Mouse (Mus musculus): ENCODE measurements around the gene Angptl2. TPM values are rescaled to one million over a fixed set of nuclear protein-coding genes. Genes with fewer than 3 reads are reported as not detected.
"Not testable (repeated sequence)": the region's sequence is repeated elsewhere in the genome, so short reads cannot be mapped to it uniquely, and the experiment has no call there.

The Angptl2 gene
- polyA plus RNA-seq, 1 experiment from 2014 or later: 59.5 TPM

DNA sequence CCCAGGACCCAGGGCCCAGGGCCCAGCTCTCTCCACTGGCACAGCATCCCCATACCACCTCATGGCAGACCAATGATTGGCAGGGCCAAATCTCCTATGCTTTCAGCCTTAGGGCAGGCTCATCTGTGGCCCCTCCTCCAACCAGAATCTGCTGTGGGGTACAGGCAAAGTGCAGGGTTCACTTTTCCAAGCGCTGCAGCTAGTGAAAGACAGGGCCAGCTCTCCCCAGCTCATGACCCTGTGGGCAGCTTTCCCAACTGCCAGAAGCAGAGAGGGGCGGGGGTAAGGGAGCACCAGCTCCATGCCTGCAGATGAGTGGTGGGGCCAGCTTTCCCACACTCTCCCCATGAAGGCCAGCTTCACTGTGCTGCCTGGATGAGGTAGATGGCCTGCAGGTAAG lies 5.0 kb upstream of the Angptl2 start:
- Histone ChIP-seq H3K9ac (ENCODE audit: low read length) (no peak overlapping the region), H3K9me3 (replicated peaks; ENCODE audit: control insufficient read depth, low read length) (no peaks in the 10 kb centered on the region), H3K27ac (ENCODE audit: low read length) (no peak overlapping the region), H3K27me3 (ENCODE audit: control insufficient read depth, insufficient read depth, low read length) (no peaks in the 10 kb centered on the region), H3K4me1 (ENCODE audit: control insufficient read depth, insufficient read depth, low read length) (peaks cover 23% of the 10 kb centered on the region), H3K4me3 (replicated peaks; ENCODE audit: low read length) (no peak overlapping the region), H3K4me2 (ENCODE audit: low read depth, low read length) (no peak overlapping the region), H3K36me3 (ENCODE audit: control insufficient read depth, insufficient read depth, low read length) (no peaks in the 10 kb centered on the region)
- 65% methylated on average over 2 of the region's 2 CpGs for WGBS
- no peak for ATAC-seq (ENCODE audit: insufficient read depth, low FRiP score)

DNA sequence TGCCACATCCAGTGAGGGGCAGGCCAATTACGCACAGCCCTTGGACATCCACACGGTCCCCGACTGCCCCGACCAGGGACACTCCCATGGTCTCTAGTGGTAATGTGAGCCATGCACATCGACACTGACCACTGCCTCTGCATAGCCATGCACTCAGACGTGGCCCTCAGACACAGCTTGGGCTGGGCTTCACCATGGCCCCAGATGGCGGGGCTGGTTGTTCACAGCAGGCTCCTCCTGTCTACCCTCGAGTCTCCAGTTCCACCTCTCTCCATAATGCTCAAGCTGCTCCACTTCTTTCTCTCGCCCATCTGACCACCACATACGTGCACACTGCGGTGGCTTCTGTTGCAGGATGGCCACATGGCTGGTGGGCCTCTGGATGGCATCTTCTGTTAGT lies 4.6 kb upstream of the Angptl2 start:
- not testable (repeated sequence) for H3K4me3 ChIP-seq (replicated peaks; ENCODE audit: low read length); H3K9me3 ChIP-seq (replicated peaks; ENCODE audit: control insufficient read depth, low read length); H3K36me3 ChIP-seq (ENCODE audit: control insufficient read depth, insufficient read depth, low read length); H3K4me2 ChIP-seq (ENCODE audit: low read depth, low read length); ATAC-seq (ENCODE audit: insufficient read depth, low FRiP score); H3K27me3 ChIP-seq (ENCODE audit: control insufficient read depth, insufficient read depth, low read length); H3K9ac ChIP-seq (ENCODE audit: low read length); H3K27ac ChIP-seq (ENCODE audit: low read length)
- H3K4me1 ChIP-seq (ENCODE audit: control insufficient read depth, insufficient read depth, low read length): peaks cover 23% of the 10 kb centered on the region
- 85% methylated on average over 11 of the region's 11 CpGs for WGBS

DNA sequence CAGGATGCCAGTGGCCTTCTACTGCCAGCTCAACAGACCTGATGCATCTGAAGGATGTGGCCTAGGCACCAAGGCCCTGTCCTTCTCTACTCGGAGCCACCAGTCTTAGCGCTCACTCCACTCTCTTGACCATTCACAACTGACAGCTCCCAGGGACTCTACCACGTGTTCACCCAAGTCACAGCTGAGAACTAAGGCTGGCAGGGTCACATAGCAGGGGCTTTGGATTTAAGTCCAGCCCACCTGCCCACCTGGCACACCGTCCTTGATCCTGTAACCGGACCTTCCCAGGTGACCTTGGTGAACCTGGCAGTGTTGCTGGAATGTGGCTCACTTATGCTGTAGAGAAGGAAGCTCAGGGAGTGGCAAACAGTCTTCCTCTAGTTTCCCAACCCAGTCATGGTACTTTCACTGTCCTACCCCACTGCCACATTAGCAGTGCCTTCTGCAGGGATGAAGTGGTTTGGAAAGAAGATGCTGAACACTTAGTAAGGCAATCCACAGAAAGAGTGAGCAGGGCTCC lies 631 bp upstream of the Angptl2 start:
- H3K4me1 ChIP-seq (ENCODE audit: control insufficient read depth, insufficient read depth, low read length): peaks cover 37% of the 10 kb centered on the region
- ATAC-seq (ENCODE audit: insufficient read depth, low FRiP score): no peak
- WGBS: 47% methylated on average over 5 of the region's 5 CpGs

DNA sequence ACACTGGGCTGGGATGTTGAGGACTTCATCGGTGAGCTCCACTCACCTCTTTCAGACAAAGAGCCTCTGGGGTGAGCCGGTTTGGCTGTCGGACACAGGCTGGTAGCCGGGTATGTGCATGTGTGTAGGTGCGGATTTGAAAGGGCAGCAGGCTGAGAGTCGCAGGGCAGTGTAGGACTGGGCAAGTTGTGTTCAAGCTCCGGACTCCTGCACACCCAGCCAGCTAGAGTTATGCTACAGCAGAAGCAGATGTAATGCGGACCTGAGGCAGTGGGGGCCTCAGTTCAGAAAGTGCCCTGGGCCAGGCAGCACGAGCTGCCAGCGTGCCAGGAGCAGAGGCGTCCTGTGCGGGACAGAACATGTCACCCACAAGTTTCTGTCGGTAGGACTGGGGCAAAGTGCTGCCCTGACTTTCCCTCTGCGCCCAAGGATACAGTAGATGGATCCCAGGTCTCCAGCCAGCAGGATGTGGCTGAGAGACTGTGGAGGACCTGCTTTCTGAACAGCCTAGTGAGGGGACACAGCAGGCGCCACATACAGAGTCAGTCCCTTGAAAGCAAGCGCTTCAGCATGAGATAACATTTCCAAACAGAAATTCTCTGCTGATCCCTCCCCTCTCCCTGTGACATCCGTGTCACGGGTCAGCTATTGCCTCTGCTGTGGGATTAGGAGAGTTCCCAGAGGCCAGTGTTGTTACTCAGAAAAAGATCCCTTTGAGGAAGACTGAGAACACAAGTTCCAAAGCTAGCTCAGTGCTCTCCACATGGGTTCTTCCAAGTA lies 966 bp downstream of the Angptl2 start:
- Histone ChIP-seq H3K4me1 (ENCODE audit: control insufficient read depth, insufficient read depth, low read length) (peaks cover 38% of the 10 kb centered on the region), H3K27ac (ENCODE audit: low read length) (peak overlapping the region; percentile 91), H3K4me2 (ENCODE audit: low read depth, low read length) (peak overlapping the region; percentile 71), H3K9me3 (replicated peaks; ENCODE audit: control insufficient read depth, low read length) (no peaks in the 10 kb centered on the region), H3K4me3 (replicated peaks; ENCODE audit: low read length) (peak overlapping the region; percentile 61), H3K9ac (ENCODE audit: low read length) (peak overlapping the region; percentile 78), H3K27me3 (ENCODE audit: control insufficient read depth, insufficient read depth, low read length) (no peaks in the 10 kb centered on the region), H3K36me3 (ENCODE audit: control insufficient read depth, insufficient read depth, low read length) (no peaks in the 10 kb centered on the region)
- 14% methylated on average over 18 of the region's 18 CpGs for WGBS
- ATAC-seq (ENCODE audit: insufficient read depth, low FRiP score): no peak

More for the DNA sequence above, 631 bp upstream of the Angptl2 start:
- Histone ChIP-seq H3K27ac (ENCODE audit: low read length) (peak overlapping the region; percentile 91), H3K27me3 (ENCODE audit: control insufficient read depth, insufficient read depth, low read length) (no peaks in the 10 kb centered on the region), H3K4me3 (replicated peaks; ENCODE audit: low read length) (peak overlapping the region; percentile 61), H3K36me3 (ENCODE audit: control insufficient read depth, insufficient read depth, low read length) (no peaks in the 10 kb centered on the region), H3K9me3 (replicated peaks; ENCODE audit: control insufficient read depth, low read length) (no peaks in the 10 kb centered on the region), H3K4me2 (ENCODE audit: low read depth, low read length) (peak overlapping the region; percentile 71), H3K9ac (ENCODE audit: low read length) (peak overlapping the region; percentile 78)

DNA sequence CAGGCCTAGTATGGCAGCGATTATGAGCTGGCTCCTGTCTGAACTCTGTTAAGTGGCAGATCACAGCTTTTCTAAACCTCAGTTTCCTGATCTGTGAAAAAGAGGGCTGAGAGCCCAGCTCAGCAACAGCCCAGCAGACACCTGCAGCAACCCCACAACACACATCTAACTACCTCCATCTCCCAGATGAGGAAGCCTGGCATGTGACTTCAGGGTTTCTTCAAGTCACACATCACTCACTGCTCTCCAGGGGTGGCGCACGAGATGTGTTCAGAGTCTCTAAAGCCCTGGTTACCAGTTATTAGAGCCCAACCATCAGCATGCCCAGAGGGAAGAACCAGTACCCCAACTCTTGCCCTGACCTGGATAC lies 1.5 kb downstream of the Angptl2 start:
- Histone ChIP-seq H3K4me1 (ENCODE audit: control insufficient read depth, insufficient read depth, low read length) (peaks cover 38% of the 10 kb centered on the region), H3K27ac (ENCODE audit: low read length) (no peak overlapping the region; the same call in 1 of the 2 replicates)
- WGBS: 55% methylated on average over 3 of the region's 3 CpGs

DNA sequence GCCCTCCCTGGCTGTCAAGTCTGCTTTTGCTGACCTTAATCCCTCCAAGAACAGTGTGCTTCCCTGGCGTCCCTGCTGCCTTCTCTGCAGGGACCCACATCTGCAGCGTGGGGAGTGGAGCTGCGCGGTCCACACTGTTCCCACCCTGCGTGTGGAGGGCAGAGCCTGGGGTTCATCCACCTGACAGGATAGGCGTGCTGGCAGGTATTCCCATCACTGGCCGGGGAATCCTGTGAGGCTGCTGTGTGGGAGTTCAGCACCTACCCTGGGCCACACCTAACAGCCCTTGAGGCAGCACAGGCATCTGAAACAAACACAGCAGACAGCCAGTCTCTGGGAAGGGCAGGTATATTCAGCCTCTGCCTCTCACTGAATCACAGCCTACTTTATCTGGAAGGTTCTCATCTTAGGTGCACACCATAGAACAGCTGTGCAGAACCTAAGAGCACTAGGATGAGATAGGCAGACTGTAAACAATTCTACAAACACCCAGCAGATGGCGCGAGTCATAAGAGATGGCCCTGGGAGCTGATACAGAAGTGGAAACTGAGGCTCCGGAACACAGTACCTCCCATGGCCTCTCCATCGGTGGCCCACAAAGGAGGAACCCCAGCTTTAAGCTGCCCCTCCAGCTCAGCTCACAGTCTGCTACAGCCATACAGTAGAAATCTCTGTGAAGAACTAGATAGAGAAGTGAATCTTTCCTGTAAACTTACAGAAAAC lies 3.2 kb downstream of the Angptl2 start:
- ATAC-seq (ENCODE audit: insufficient read depth, low FRiP score): no peak
- no peaks in the 10 kb centered on the region for H3K9me3 ChIP-seq (replicated peaks; ENCODE audit: control insufficient read depth, low read length)
- peak overlapping the region; percentile 11; the same call in 1 of the 2 replicates for H3K4me2 ChIP-seq (ENCODE audit: low read depth, low read length)
- no peaks in the 10 kb centered on the region for H3K27me3 ChIP-seq (ENCODE audit: control insufficient read depth, insufficient read depth, low read length)
- 65% methylated on average over 11 of the region's 11 CpGs for WGBS
- H3K4me3 ChIP-seq (replicated peaks; ENCODE audit: low read length): no peak overlapping the region
- H3K4me1 ChIP-seq (ENCODE audit: control insufficient read depth, insufficient read depth, low read length): peaks cover 43% of the 10 kb centered on the region
- no peak overlapping the region for H3K9ac ChIP-seq (ENCODE audit: low read length)
- H3K36me3 ChIP-seq (ENCODE audit: control insufficient read depth, insufficient read depth, low read length): no peaks in the 10 kb centered on the region
- H3K27ac ChIP-seq (ENCODE audit: low read length): no peak overlapping the region

More for the DNA sequence above, 1.5 kb downstream of the Angptl2 start:
- Histone ChIP-seq H3K9me3 (replicated peaks; ENCODE audit: control insufficient read depth, low read length) (no peaks in the 10 kb centered on the region), H3K36me3 (ENCODE audit: control insufficient read depth, insufficient read depth, low read length) (no peaks in the 10 kb centered on the region), H3K4me2 (ENCODE audit: low read depth, low read length) (peak overlapping the region; percentile 71), H3K9ac (ENCODE audit: low read length) (peak overlapping the region; percentile 78), H3K27me3 (ENCODE audit: control insufficient read depth, insufficient read depth, low read length) (no peaks in the 10 kb centered on the region), H3K4me3 (replicated peaks; ENCODE audit: low read length) (peak overlapping the region; percentile 61)
- ATAC-seq (ENCODE audit: insufficient read depth, low FRiP score): no peak

DNA sequence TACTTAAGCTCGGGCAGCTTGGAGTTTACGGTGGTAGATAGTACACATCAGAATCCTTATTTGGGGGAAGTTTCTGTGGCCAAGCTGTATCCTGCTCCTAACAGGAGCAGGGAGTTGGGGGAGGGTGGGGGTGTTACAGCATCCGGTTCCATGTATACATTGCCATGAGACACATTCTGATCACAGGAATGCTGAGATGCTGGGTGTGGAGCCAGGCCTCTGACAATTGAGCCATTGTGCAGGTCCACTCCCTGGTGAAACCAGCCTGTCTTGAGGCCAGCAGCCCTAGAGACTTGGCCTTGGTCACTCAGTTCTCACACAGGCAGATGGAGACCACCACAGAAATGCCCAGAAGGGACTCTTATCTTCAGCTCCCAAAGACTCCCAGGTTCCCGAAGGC lies 3.8 kb downstream of the Angptl2 start:
- Histone ChIP-seq H3K27me3 (ENCODE audit: control insufficient read depth, insufficient read depth, low read length) (no peaks in the 10 kb centered on the region), H3K9ac (ENCODE audit: low read length) (no peak overlapping the region), H3K36me3 (ENCODE audit: control insufficient read depth, insufficient read depth, low read length) (no peaks in the 10 kb centered on the region), H3K4me1 (ENCODE audit: control insufficient read depth, insufficient read depth, low read length) (peaks cover 44% of the 10 kb centered on the region), H3K27ac (ENCODE audit: low read length) (no peak overlapping the region), H3K9me3 (replicated peaks; ENCODE audit: control insufficient read depth, low read length) (no peaks in the 10 kb centered on the region), H3K4me3 (replicated peaks; ENCODE audit: low read length) (no peak overlapping the region), H3K4me2 (ENCODE audit: low read depth, low read length) (no peak overlapping the region; the same call in 1 of the 2 replicates)
- 59% methylated on average over 4 of the region's 4 CpGs for WGBS
- ATAC-seq (ENCODE audit: insufficient read depth, low FRiP score): no peak

DNA sequence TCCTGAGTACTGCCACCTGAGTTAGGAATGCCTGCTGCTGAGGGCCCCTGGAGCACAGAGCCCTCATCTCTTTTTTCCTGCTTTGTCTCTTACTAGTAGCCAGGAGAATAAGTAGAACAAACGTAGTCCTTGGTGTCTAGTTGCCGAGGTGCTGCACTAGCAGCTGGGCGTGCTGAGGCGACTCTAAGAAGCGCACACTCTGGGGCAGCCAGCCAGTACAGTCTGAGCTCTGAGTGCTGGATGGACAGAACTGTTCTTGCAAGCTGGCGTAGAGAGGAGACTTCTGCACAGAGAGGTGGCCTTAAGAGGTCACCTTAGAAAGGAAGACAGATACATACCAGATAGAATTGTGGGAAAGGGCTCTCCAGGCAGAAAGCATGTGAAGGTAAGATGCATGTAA lies 4.4 kb downstream of the Angptl2 start:
- H3K9me3 ChIP-seq (replicated peaks; ENCODE audit: control insufficient read depth, low read length): no peaks in the 10 kb centered on the region
- H3K4me3 ChIP-seq (replicated peaks; ENCODE audit: low read length): no peak overlapping the region
- H3K4me1 ChIP-seq (ENCODE audit: control insufficient read depth, insufficient read depth, low read length): peaks cover 38% of the 10 kb centered on the region
- no peak overlapping the region for H3K4me2 ChIP-seq (ENCODE audit: low read depth, low read length)
- WGBS: 69% methylated on average over 6 of the region's 6 CpGs
- H3K9ac ChIP-seq (ENCODE audit: low read length): no peak overlapping the region; the same call in 1 of the 2 replicates
- no peak overlapping the region for H3K27ac ChIP-seq (ENCODE audit: low read length)
- ATAC-seq (ENCODE audit: insufficient read depth, low FRiP score): no peak
- H3K27me3 ChIP-seq (ENCODE audit: control insufficient read depth, insufficient read depth, low read length): no peaks in the 10 kb centered on the region
- H3K36me3 ChIP-seq (ENCODE audit: control insufficient read depth, insufficient read depth, low read length): no peaks in the 10 kb centered on the region
